Mouse (Mus musculus) ovary, postnatal 14 days (tissue): Measurements from ENCODE around the gene Hes7.

Experiments
- DNase-seq: peaks from one replicate; pipeline ENCODE4 v3.0.0; 2022; ENCODE audit warnings: low spot score

The Hes7 gene

GRCm38 (mm10) chr11:69150444-69150843 is 30.2 kb downstream of the Hes7 start:
- DNase-seq = peak; percentile 44

- DNase-seq = no peak
These were observed 30.8 kb downstream of the Hes7 start for GRCm38 (mm10) chr11:69151004-69151403.

GRCm38 (mm10) chr11:69153831-69154230 is 33.6 kb downstream of the Hes7 start:
- DNase-seq = no peak

- DNase-seq = no peak
These were observed 35.1 kb downstream of the Hes7 start for GRCm38 (mm10) chr11:69155351-69155750.

GRCm38 (mm10) chr11:69156800-69157199 is 36.6 kb downstream of the Hes7 start, which contains the start of gene Alox12b:
Gene Alox12b, plus strand, starts transcription at chr11:69156989.
- no peak for DNase-seq

GRCm38 (mm10) chr11:69169313-69169712 is 49.1 kb downstream of the Hes7 start:
- DNase-seq = peak; percentile 32

GRCm38 (mm10) chr11:69171626-69172025 is 51.4 kb downstream of the Hes7 start:
- peak; percentile 76 for DNase-seq

- no peak for DNase-seq
These were observed 52.4 kb downstream of the Hes7 start for GRCm38 (mm10) chr11:69172606-69173005.
